Mouse (Mus musculus) layer of hippocampus, adult 18-20 months (tissue): ENCODE data around the gene Tcf7. TPM values are rescaled to one million over a fixed set of nuclear protein-coding genes. Genes with fewer than 3 reads are reported as not detected.

ENCODE experiments used
- DNase-seq, 2 experiments: peaks; one replicate each; pipeline ENCODE4 v3.0.0; 2022; ENCODE audit warnings: low spot score in 2 of 2
- total RNA-seq, 2 experiments: library from RNA; stranded (reverse); gene quantifications; 2 replicates each; pipeline ENCODE4 v1.2.3; 2021

The Tcf7 gene
- total RNA-seq, 2 experiments from 2014 or later: 2.6 to 3.1 TPM

GRCm38 (mm10) chr11:52283596-52284571 is 1.1 kb upstream of the Tcf7 start:
- no peak for DNase-seq

DNA sequence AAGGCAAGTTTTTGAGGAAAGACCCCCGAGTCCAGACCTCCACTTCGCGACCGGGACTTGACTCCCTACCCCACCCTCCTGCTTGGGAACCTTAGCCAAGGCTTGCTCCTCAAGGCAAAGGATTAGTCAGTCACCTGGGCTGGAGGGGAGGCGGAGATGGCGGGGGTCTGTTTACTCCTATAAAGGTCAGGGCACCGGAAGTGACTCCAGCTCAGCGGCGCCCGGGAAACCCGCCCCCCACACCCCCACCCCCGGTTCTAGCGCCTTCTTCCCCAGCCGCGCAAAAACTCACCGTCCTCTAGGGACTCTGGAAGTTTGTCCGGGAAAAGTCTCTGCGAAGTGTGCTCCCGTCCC is 417 bp downstream of the Tcf7 start:
- DNase-seq: no peak

DNA sequence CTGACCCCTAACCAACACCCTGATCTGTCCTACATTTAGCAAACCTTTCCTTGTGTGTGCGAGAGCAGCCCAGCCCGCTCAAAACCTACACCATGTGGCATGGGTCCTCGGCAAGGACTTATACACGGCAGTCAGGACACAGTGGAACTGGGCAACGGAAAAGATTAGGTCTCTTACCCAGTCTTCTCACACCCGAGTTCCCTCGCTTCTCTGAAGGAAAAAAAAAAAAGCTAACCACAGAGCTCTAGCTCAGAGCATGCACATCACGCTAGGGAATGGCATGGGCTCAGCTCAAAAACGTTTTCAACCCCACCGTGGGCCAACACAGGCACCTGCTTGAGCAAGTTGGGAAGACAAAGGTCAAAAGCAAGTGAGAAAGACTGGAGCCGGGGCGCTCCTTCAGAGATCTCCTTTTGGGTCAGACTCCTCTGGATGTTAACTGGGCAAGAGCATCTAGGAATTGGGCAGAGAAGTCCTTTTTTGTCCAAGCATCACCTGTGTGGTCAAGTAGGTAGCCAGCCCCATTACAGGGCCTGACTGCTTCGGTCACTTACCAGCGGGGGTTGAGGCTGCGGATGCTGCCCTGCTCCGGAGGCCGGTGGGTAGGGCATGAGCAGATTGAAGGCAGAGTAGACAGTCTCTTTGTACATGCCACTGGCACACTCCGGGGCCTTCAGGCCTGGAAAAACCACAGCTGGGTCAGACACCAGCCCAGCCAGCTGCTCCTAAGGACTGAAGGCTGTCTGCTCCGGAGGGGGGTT is 1.1 kb downstream of the Tcf7 start:
- no peak for DNase-seq

- no peak for DNase-seq
These were observed 2.0 kb downstream of the Tcf7 start for GRCm38 (mm10) chr11:52280566-52281455.

GRCm38 (mm10) chr11:52279611-52280145 is 3.1 kb downstream of the Tcf7 start:
- no peak for DNase-seq

DNA sequence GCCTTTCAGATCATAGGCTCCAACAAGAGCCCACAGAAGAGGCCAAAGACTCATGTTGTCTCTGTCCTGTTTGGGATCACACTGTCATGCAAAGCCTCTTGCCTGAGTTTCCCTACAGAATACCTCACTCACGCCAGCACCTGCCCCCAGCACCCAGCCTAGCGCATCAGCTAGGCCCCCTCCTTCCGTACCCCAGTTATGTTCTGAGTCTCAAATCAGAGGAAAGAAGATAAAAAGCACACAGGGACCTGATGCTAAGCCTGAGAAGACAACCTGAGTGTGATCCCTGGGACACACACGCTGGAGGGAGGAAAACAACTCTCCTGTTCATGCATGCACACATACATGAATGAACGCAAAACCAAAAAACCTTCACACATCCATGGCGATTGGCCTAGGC is 3.8 kb downstream of the Tcf7 start:
- no peak for DNase-seq

DNA sequence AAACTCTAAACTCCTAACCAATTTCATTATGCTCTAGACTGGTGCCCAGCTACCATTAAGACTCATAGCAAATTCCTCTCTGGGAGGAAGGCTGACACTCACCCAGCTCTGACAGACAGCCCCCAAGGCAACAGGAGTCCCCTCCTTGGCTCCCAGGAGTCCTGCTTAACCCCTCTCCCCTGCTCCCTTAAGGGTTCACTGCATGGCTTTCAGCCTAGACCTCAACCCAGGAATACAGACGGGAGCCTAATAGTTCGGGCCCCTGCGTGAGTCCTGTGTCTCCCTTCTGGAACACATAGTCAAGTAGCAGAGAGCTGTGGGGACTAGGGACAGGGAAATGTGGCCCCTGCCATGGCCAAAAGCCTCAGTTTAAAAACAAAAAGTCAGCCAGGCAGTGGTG is 4.7 kb downstream of the Tcf7 start:
- DNase-seq: no peak

DNA sequence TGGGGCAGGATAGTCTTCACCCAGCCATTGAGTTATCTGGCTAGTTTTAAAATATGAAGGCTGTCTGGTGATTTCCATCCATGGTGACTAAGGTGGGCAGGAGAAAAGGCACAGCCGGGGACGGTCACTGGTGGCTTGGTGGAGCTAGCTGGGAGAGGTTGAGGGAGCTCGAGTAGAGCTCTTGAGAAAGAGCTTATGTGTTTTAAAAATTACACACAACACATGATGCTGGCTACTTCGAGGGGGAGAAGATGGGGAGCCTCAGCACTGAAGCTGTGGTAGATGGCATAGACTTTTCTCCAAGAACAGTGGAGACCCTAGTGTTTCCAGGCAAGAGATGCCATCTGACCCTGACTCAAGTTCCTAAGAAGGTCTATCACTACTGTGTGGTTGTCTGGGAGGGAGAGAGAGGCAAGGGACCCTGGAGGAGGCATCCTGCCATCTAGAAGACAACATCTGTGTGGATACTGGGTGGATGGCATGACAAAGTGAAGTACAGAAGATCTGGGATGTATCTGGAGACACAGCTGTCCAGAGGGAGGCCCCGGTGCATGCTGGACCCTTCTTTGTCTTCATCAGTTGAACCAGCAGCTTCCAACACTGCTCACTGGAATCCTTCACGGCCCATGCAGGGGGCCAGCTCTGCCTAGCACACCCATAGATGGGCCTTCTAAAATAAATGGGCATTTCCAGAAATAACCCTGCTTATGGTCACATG is 5.2 kb downstream of the Tcf7 start:
- DNase-seq: no peak

DNA sequence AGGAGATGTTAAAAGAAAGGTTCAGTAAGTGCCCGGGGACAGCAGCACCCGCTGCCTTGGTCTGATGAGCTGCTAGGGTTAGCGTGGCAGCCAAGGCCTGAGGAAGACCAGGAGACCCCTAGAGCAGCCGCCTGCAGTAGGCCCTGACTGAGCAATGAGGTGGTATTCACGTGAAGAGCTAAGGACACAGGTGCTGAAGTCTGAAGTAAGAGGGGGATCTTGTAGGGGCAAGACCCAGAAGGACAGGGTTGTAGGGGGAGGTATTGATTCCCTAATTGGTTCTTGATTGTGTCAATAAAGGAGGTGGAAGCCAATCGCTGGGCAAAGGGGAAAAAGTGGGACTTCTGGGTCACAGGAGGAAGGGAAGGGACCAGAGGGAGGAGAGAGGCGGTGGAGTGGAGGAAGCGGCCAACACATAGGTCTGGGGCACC is 5.8 kb downstream of the Tcf7 start:
- DNase-seq: no peak

DNA sequence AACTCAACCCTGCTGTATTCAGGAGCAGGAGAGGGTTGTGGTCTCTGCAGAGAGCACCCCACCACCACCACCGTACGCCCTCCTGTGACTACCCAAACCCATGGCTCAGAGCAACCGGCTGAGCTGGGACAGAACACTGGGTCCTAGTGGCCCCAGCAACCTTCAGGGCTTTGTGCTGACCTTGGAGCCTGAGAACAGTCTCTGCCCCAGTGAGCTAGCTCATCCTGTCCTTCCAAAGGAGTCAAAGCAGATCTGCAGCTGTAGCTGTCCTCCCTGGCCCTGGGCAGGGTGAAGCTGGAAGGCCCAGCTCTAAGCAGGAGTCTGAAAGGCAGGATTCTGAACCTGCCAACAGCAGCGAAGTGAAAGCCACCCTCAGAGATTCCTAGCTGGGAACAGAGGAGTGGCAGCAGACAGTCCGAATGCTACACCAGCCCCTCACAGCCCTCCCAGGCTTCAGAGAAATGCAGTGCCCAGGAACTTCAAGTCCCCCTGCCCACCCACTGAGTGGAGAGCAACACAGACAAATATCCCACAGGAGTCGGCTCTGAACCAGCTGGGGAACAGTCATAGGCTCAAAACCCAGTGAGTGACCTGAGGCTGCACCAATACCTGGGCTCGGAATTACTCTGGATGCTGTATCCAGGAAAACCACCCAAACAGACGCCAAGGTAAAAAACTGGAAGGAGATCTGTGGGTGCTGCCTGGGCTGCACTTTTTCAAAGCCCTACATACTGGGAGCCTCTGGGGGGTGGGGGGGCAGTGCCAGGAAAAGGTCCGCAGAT is 6.8 kb downstream of the Tcf7 start:
- no peak for DNase-seq

GRCm38 (mm10) chr11:52275366-52275765 is 7.4 kb downstream of the Tcf7 start:
- DNase-seq: no peak

DNA sequence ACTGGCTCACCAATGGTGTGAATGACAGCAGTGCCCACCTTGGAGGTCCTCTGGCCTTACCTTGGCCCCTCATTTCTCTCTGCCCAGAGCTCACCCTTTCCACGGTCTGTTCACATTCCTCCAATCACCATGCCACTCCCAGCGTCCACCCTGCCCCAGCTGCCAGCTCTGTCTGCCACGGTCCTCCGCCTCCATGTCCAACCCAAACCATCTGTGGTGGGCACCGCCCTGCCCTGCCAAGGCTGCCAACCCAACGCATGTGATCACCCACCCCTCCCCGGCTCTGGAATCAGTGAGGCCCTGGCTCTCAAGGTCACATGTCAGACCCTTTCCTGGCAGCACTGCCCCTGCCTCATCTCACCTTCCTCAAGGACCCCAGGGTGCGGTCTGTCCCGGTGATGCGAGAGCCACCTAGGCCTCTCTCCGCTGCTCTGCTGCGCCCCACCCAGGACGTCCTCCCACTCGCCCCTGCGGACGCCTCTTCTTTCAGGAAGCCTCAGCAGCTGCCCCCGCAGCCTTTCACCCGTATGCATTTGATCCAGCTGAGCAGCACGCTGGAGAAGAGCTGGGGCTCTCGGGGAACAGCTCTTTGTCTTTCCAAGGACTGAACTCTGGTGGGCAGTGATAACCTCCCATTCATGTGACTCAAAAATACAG is 8.2 kb downstream of the Tcf7 start:
- DNase-seq: no peak

- no peak for DNase-seq
These were observed 8.9 kb downstream of the Tcf7 start for GRCm38 (mm10) chr11:52273942-52274330.

DNA sequence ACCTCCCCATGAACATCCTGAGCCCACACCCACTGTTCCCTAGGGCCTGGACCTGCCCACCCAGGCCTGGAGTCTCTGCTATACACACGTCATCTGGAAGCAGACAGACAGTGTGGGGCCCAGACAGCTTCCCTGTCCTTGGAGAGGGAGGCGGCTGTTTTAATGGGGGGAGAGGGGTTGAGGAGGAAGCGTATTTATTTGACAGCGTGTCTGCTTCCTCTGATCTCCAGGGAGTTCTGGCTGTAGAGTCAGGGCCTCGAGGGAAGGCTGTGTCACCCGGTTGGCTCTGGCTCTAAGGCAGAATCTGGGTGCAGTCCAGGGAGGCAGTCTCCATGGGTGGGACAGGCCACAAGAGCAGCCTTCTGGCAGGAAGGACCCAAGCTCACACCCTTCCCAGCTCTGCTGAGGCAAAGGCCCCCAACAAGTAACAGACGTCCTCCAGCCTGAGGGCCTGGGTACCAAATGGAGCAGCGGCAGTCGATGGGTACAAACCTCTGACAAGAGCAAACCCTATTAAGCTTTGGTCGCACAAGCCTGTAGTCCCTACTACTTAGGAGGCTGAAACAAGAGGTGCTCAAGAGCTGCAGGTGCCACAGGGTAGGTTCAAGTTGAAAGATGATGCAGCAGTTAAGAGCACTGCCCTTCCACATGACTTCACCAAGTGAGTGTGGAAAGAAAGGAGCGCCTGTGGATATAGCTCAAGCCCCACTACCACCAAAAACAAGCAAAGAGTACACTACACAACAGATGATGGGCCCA is 9.5 kb downstream of the Tcf7 start:
- DNase-seq: no peak

DNA sequence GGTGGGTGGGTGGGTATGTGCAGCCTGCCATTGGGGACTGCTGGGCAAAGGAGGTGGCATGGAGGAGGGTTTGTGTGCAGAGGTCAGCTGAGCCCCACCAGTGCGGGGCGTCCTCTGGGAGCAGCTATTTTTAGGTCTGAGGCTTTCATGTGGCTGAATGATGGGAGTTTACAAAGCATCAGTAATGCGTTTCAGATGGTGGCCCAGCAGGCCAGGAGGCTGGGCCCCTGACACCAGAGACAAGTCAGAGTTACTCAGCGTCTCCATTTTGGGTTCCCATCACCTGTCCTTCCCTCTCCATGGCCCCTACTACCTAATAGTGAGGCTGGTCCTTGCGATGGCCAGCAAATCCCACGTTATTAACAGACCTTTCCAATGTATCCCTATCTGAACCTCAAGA is 10.2 kb downstream of the Tcf7 start:
- DNase-seq: no peak

DNA sequence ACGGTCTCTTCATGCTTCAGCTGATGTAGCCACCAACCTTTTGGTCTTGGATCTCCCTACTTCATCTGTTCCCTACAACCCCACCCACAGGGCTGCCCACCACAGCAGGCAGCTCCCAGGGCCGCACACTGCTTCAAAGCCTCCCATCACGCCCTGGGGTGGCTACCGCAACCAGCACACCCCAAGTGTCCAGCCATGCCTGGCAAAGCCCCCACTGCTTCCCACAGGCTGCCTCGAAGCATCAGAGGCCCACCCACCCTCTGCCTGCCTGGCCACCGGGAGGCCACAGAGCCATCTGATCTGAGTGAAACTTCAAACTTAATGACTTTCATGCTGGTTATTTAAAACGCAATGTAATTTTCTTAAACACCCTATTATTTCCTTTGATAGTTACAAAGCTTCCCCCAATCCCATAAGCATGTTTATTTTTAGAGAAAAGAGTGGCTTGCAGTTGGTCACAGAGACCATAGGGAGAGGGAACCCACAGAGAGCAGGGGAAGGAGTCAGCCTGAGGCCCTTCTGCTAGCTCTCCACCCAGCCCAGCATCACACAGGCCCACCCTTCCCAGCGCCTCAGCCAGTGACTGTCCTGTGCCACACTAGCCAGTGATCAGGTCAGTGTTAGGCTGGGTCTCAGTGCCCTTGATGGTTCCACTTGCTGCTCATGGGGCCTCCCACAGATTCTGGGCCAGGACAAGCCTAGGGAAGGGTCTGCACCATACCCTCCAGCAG is 10.9 kb downstream of the Tcf7 start:
- no peak for DNase-seq

GRCm38 (mm10) chr11:52269841-52270240 is 13.0 kb downstream of the Tcf7 start:
- no peak for DNase-seq
